Mouse (Mus musculus) liver, adult 2 months (tissue): ENCODE data around the gene Gm867. TPM values are rescaled to one million over a fixed set of nuclear protein-coding genes. Genes with fewer than 3 reads are reported as not detected.

Source experiments
- DNase-seq: peaks from one replicate; pipeline ENCODE4 v3.0.0-alpha.2; 2011; ENCODE audit warnings: low read depth, low spot score; ENCODE audit errors: extremely low read depth
- H3K27ac ChIP-seq: fragments of 200-500 bp; replicated peaks from 2 replicates; pipeline ENCODE4 v1.5.1; 2012; ENCODE audit warnings: low read depth, mild to moderate bottlenecking, control low read depth, inconsistent platforms, low read length; ENCODE audit not compliant: insufficient read depth
- H3K27me3 ChIP-seq: fragments of 200-500 bp; 2 replicates; pipeline ENCODE4 v1.6.1; 2012; ENCODE audit warnings: mild to moderate bottlenecking, moderate library complexity, low read length, inconsistent platforms; ENCODE audit not compliant: control insufficient read depth, insufficient read depth
- H3K36me3 ChIP-seq: fragments of 200-500 bp; 2 replicates; pipeline ENCODE4 v1.6.1; 2012; ENCODE audit warnings: low read length, inconsistent platforms; ENCODE audit not compliant: control insufficient read depth, insufficient read depth
- H3K4me1 ChIP-seq: fragments of 200-500 bp; 2 replicates; pipeline ENCODE4 v1.6.1; 2011; ENCODE audit warnings: low read length; ENCODE audit not compliant: control insufficient read depth, insufficient read depth
- H3K4me3 ChIP-seq: fragments of 200-500 bp; 2 replicates; pipeline ENCODE4 v1.5.1; 2011; ENCODE audit warnings: low read depth, mild to moderate bottlenecking, control low read depth, low read length, moderate library complexity; ENCODE audit not compliant: insufficient read depth
- H3K79me2 ChIP-seq: fragments of 200-500 bp; 2 replicates; pipeline ENCODE4 v1.6.1; 2012; ENCODE audit warnings: inconsistent platforms, mild to moderate bottlenecking, low read length, moderate library complexity; ENCODE audit not compliant: control insufficient read depth, insufficient read depth
- H3K9ac ChIP-seq: fragments of 200-500 bp; 2 replicates; pipeline ENCODE4 v1.6.1; 2012; ENCODE audit warnings: low read depth, mild to moderate bottlenecking, control low read depth, inconsistent platforms, low read length
- CTCF ChIP-seq: fragments of 200-500 bp; IDR thresholded peaks from 2 replicates; pipeline ENCODE4 v1.5.1; 2011; ENCODE audit warnings: low read depth, low read length, control low read depth
- POLR2A ChIP-seq: fragments of 200-500 bp; IDR thresholded peaks from 2 replicates; pipeline ENCODE4 v1.6.1; 2011; ENCODE audit warnings: low read length, control low read depth; ENCODE audit not compliant: insufficient read depth; ENCODE audit errors: extremely low read depth
- WGBS: fragments of 180-500 bp; shearing (Covaris S2); methylation state at CpG from one replicate; pipeline ENCODE4 v1.1.7; 2018; 5-methylcytosine and 5-hydroxymethylcytosine counted together
- polyA plus RNA-seq: library from polyadenylated mRNA; depleted of rRNA; stranded (reverse); fragments of >200 nt; gene quantifications from 2 replicates; pipeline ENCODE4 v1.2.3, GENCODE M21; 2012; rRNA removed
- total RNA-seq: library from RNA; depleted of rRNA; stranded (reverse); fragments of >200 nt; gene quantifications from 2 replicates; pipeline ENCODE4 v1.2.3, GENCODE M21; 2014; rRNA removed

The Gm867 gene
- total RNA-seq (0.09 TPM in 1 of 2 replicates, not detected in the other), polyA plus RNA-seq (0.11 TPM in 1 of 2 replicates, not detected in the other)

- H3K79me2 ChIP-seq = peaks cover 7% of the 10 kb centered on the region; the same call in 1 of the 2 replicates
- H3K9ac ChIP-seq = no peak within 1 kb of the TSS
- H3K27me3 ChIP-seq = no peaks in the 10 kb centered on the region
- no peak within 1 kb of the TSS for H3K27ac ChIP-seq
- H3K4me3 ChIP-seq = no peak within 1 kb of the TSS
- no peak for DNase-seq
- 81% methylated on average over 5 of the region's 5 CpGs for WGBS
- peaks cover 15% of the 10 kb centered on the region for H3K4me1 ChIP-seq
- no peak for TF ChIP-seq POLR2A
- TF ChIP-seq CTCF = no peak
- H3K36me3 ChIP-seq = peaks cover 2% of the 10 kb centered on the region
These were observed at the start of gene Gm867 for GRCm38 (mm10) chr10:75940520-75940919. TSS of gene Gm867 (minus strand) at chr10:75940672.

- no peak for DNase-seq
- H3K4me3 ChIP-seq = no peak overlapping the region
- 94% methylated on average over 3 of the region's 3 CpGs for WGBS
These were observed 39.0 kb upstream of the Gm867 start for GRCm38 (mm10) chr10:75979432-75979831.

GRCm38 (mm10) chr10:75978835-75979157 lies 38.3 kb upstream of the Gm867 start:
- H3K4me1 ChIP-seq = no peaks in the 10 kb centered on the region
- H3K27me3 ChIP-seq = no peaks in the 10 kb centered on the region
- H3K27ac ChIP-seq = no peak overlapping the region
- WGBS = 80% methylated on average over 5 of the region's 5 CpGs
- DNase-seq = no peak
- H3K79me2 ChIP-seq = no peaks in the 10 kb centered on the region
- H3K9ac ChIP-seq = no peak overlapping the region
- H3K36me3 ChIP-seq = no peaks in the 10 kb centered on the region
- no peak overlapping the region for H3K4me3 ChIP-seq
- TF ChIP-seq POLR2A = no peak
- no peak for TF ChIP-seq CTCF

More at GRCm38 (mm10) chr10:75979432-75979831, 39.0 kb upstream of the Gm867 start:
- TF ChIP-seq POLR2A (no peak), CTCF (no peak)
- H3K27ac ChIP-seq = no peak overlapping the region
- H3K9ac ChIP-seq = no peak overlapping the region
- H3K27me3 ChIP-seq = no peaks in the 10 kb centered on the region
- no peaks in the 10 kb centered on the region for H3K4me1 ChIP-seq
- H3K36me3 ChIP-seq = no peaks in the 10 kb centered on the region
- H3K79me2 ChIP-seq = no peaks in the 10 kb centered on the region

GRCm38 (mm10) chr10:75978119-75978834 lies 37.8 kb upstream of the Gm867 start:
- Histone ChIP-seq H3K36me3 (no peaks in the 10 kb centered on the region), H3K4me3 (no peak overlapping the region), H3K9ac (no peak overlapping the region), H3K4me1 (no peaks in the 10 kb centered on the region), H3K27ac (no peak overlapping the region), H3K27me3 (no peaks in the 10 kb centered on the region), H3K79me2 (no peaks in the 10 kb centered on the region)
- no peak for DNase-seq
- no peak for TF ChIP-seq CTCF
- TF ChIP-seq POLR2A = no peak
- 43% methylated on average over 10 of the region's 10 CpGs for WGBS

- no peak overlapping the region for H3K4me3 ChIP-seq
- no peak for TF ChIP-seq POLR2A
- TF ChIP-seq CTCF = peak; percentile 60
- H3K27me3 ChIP-seq = no peaks in the 10 kb centered on the region
- DNase-seq = peak; percentile 7
- no peak overlapping the region for H3K27ac ChIP-seq
- no peaks in the 10 kb centered on the region for H3K79me2 ChIP-seq
- WGBS = 78% methylated on average over 5 of the region's 5 CpGs
- no peak overlapping the region for H3K9ac ChIP-seq
- no peaks in the 10 kb centered on the region for H3K36me3 ChIP-seq
- no peaks in the 10 kb centered on the region for H3K4me1 ChIP-seq
These were observed 34.7 kb upstream of the Gm867 start for GRCm38 (mm10) chr10:75975216-75975615.

GRCm38 (mm10) chr10:75973846-75974245 lies 33.4 kb upstream of the Gm867 start:
- no peaks in the 10 kb centered on the region for H3K36me3 ChIP-seq
- TF ChIP-seq POLR2A = no peak
- TF ChIP-seq CTCF = no peak
- no peaks in the 10 kb centered on the region for H3K4me1 ChIP-seq
- no peaks in the 10 kb centered on the region for H3K79me2 ChIP-seq
- WGBS = over 99% methylated on average over 10 of the region's 10 CpGs
- H3K27me3 ChIP-seq = no peaks in the 10 kb centered on the region
- H3K9ac ChIP-seq = no peak overlapping the region
- no peak overlapping the region for H3K4me3 ChIP-seq
- no peak for DNase-seq
- no peak overlapping the region for H3K27ac ChIP-seq
